Mouse (Mus musculus) neural tube, embryonic 11.5 days (tissue): Measurements from ENCODE around the gene Mrpl17. TPM values are rescaled to one million over a fixed set of nuclear protein-coding genes. Genes with fewer than 3 reads are reported as not detected.

Source experiments
- ATAC-seq: fragments of 200-750 bp; cut with Nextera tagmentation; 2 replicates; pipeline ENCODE4 v1.8.0; 2017; ENCODE audit warnings: moderate number of reproducible peaks, mild to moderate bottlenecking, moderate TSS enrichment, moderate library complexity; ENCODE audit not compliant: insufficient read depth, low FRiP score, low TSS enrichment
- DNase-seq: peaks from one replicate; pipeline ENCODE4 v3.0.0-alpha.2; 2015; ENCODE audit warnings: low spot score
- H3K27ac ChIP-seq: fragments of 300-500 bp; sonication (generic); 2 replicates; pipeline ENCODE4 v1.5.1; 2014; ENCODE audit warnings: low read depth, mild to moderate bottlenecking, low read length
- H3K27me3 ChIP-seq: fragments of 300-500 bp; sonication (generic); 2 replicates; pipeline ENCODE4 v1.6.1; 2014; ENCODE audit warnings: mild to moderate bottlenecking, low read length, mixed read lengths; ENCODE audit not compliant: control insufficient read depth, insufficient read depth
- H3K36me3 ChIP-seq: fragments of 300-500 bp; sonication (generic); 2 replicates; pipeline ENCODE4 v1.6.1; 2014; ENCODE audit warnings: mild to moderate bottlenecking, low read length, moderate library complexity, mixed read lengths; ENCODE audit not compliant: control insufficient read depth, insufficient read depth
- H3K4me1 ChIP-seq: fragments of 300-500 bp; sonication (generic); 2 replicates; pipeline ENCODE4 v1.6.1; 2014; ENCODE audit warnings: low read length, mixed read lengths; ENCODE audit not compliant: control insufficient read depth, insufficient read depth
- H3K4me2 ChIP-seq: fragments of 300-500 bp; sonication (generic); 2 replicates; pipeline ENCODE4 v1.6.1; 2014; ENCODE audit warnings: low read depth, mild to moderate bottlenecking, moderate library complexity
- H3K4me3 ChIP-seq: fragments of 300-500 bp; sonication (generic); 2 replicates; pipeline ENCODE4 v1.5.1; 2014; ENCODE audit warnings: low read depth, low read length
- H3K9ac ChIP-seq: fragments of 300-500 bp; sonication (generic); 2 replicates; pipeline ENCODE4 v1.6.1; 2014; ENCODE audit warnings: mild to moderate bottlenecking, low read length
- H3K9me3 ChIP-seq: fragments of 300-500 bp; sonication (generic); 2 replicates; pipeline ENCODE4 v1.6.1; 2016; ENCODE audit warnings: low read length; ENCODE audit not compliant: control insufficient read depth
- WGBS: fragments of 180-500 bp; shearing (Covaris S2); extraction: QIAGEN DNeasy Blood & Tissue Kit; methylation state at CpG from one replicate; pipeline ENCODE4 v1.1.7; 2014; 5-methylcytosine and 5-hydroxymethylcytosine counted together
- polyA plus RNA-seq: library from polyadenylated mRNA; unstranded; fragments of >200 nt; fragmentation: Nextera tagmentation; extraction: Ambion mirVana; gene quantifications from 2 replicates; pipeline ENCODE4 v1.2.1, GENCODE M21; 2014

Mrpl17 gene
- polyA plus RNA-seq, 1 experiment from 2014 or later = 230 TPM

GRCm38 (mm10) chr7:105762517-105763270 lies 48.2 kb downstream of the Mrpl17 start:
- WGBS = 19% methylated on average over 55 of the region's 55 CpGs
- no peaks in the 10 kb centered on the region for H3K9me3 ChIP-seq
- H3K27me3 ChIP-seq = peaks cover 23% of the 10 kb centered on the region
- DNase-seq = no peak
- no peak overlapping the region for H3K9ac ChIP-seq
- no peak overlapping the region for H3K27ac ChIP-seq
- H3K4me2 ChIP-seq = no peak overlapping the region
- H3K4me1 ChIP-seq = 0 out of 2 replicates have a peak, but pooled peaks cover 3% of the 10 kb centered on the region
- no peak for ATAC-seq
- H3K36me3 ChIP-seq = peaks cover 44% of the 10 kb centered on the region
- no peak overlapping the region for H3K4me3 ChIP-seq

- no peak overlapping the region for H3K27ac ChIP-seq
- H3K4me3 ChIP-seq = no peak overlapping the region
- no peak overlapping the region for H3K4me2 ChIP-seq
- peaks cover 50% of the 10 kb centered on the region for H3K36me3 ChIP-seq
- no peaks in the 10 kb centered on the region for H3K4me1 ChIP-seq
- peaks cover 23% of the 10 kb centered on the region for H3K27me3 ChIP-seq
- no peak overlapping the region for H3K9ac ChIP-seq
- ATAC-seq = 0 out of 2 replicates have a peak, but pooled peaks have one; percentile 11
- peak; percentile 19 for DNase-seq
- 18% methylated on average over 43 of the region's 51 CpGs for WGBS
- no peaks in the 10 kb centered on the region for H3K9me3 ChIP-seq
These were observed 49.0 kb downstream of the Mrpl17 start for GRCm38 (mm10) chr7:105761813-105762484.

DNA sequence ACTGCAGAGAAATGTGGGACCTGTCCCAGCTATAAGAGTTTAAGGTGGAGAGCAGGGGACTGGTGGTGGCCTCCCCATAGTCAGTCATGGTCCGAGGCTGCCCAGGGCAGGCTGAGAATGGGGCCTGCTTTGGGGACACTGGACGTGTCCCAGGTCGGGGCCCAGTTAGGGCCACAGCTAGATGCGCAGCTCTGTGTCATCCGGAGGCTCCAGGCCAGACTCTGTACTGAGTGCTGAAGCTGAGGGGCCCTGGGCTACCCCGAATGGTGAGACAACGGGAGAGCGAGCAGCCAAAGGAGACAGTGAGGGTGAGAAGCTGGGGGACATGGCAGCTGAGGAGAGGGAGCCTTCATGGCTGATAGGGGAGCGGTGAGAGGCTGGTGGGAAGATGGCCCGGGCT lies 57.6 kb downstream of the Mrpl17 start:
- no peak for DNase-seq
- H3K4me2 ChIP-seq = no peak overlapping the region
- WGBS = 88% methylated on average over 10 of the region's 10 CpGs
- peaks cover 35% of the 10 kb centered on the region for H3K36me3 ChIP-seq
- no peak overlapping the region for H3K9ac ChIP-seq
- H3K27ac ChIP-seq = no peak overlapping the region
- no peaks in the 10 kb centered on the region for H3K27me3 ChIP-seq
- no peaks in the 10 kb centered on the region for H3K9me3 ChIP-seq
- peaks cover 3% of the 10 kb centered on the region; the same call in 1 of the 2 replicates for H3K4me1 ChIP-seq
- no peak overlapping the region for H3K4me3 ChIP-seq
- no peak for ATAC-seq

Other genes starting within 250 kb of the Mrpl17 start
- gene Apbb1, start 229.4 kb downstream of the Mrpl17 start, polyA plus RNA-seq = 115 and 128 TPM in 2 replicates
- 0.37 TPM in 1 of 2 replicates, not detected in the other for gene Hpx, start 211.0 kb downstream of the Mrpl17 start, polyA plus RNA-seq
- 35.7 and 36.9 TPM in 2 replicates for gene Trim3, start 177.5 kb downstream of the Mrpl17 start, polyA plus RNA-seq
- 151 and 157 TPM in 2 replicates for gene Timm10b, start 171.0 kb downstream of the Mrpl17 start, polyA plus RNA-seq
- 75.7 and 82.7 TPM in 2 replicates for gene Arfip2, start 170.7 kb downstream of the Mrpl17 start, polyA plus RNA-seq
- gene Gm45799, start 170.5 kb downstream of the Mrpl17 start, polyA plus RNA-seq = 5.6 and 18.3 TPM in 2 replicates
- 0.50 and 2.0 TPM in 2 replicates for gene Dnhd1, start 160.3 kb downstream of the Mrpl17 start, polyA plus RNA-seq
- 252 and 270 TPM in 2 replicates for gene Ilk, start 74.5 kb downstream of the Mrpl17 start, polyA plus RNA-seq
- 37.5 and 50.7 TPM in 2 replicates for gene Rrp8, start 73.7 kb downstream of the Mrpl17 start, polyA plus RNA-seq
- gene Taf10, start 66.7 kb downstream of the Mrpl17 start, polyA plus RNA-seq = 183 and 191 TPM in 2 replicates
- 47.5 and 54.8 TPM in 2 replicates for gene Tpp1, start 58.9 kb downstream of the Mrpl17 start, polyA plus RNA-seq
- 21.1 and 22.3 TPM in 2 replicates for gene Dchs1, start 23.4 kb downstream of the Mrpl17 start, polyA plus RNA-seq
- gene Gm4070, start 142.9 kb upstream of the Mrpl17 start, polyA plus RNA-seq = 0.16 and 0.32 TPM in 2 replicates